Mouse (Mus musculus) liver, embryonic 11.5 days (tissue): Measurements from ENCODE around the gene Eno1. TPM values are rescaled to one million over a fixed set of nuclear protein-coding genes. Genes with fewer than 3 reads are reported as not detected.

Experiments used
- ATAC-seq: fragments of 200-750 bp; cut with Nextera tagmentation; replicated peaks from 2 replicates; pipeline ENCODE4 v1.8.0; 2017; ENCODE audit warnings: moderate number of reproducible peaks, mild to moderate bottlenecking, moderate TSS enrichment, moderate library complexity; ENCODE audit not compliant: low FRiP score
- DNase-seq: peaks from one replicate; pipeline ENCODE4 v3.0.0-alpha.2; 2017; ENCODE audit warnings: low spot score
- H3K27ac ChIP-seq: fragments of 300-500 bp; sonication (generic); 2 replicates; pipeline ENCODE4 v1.5.1; 2014; ENCODE audit warnings: mild to moderate bottlenecking, low read depth, low read length, control low read depth
- H3K27me3 ChIP-seq: fragments of 300-500 bp; sonication (generic); replicated peaks from 2 replicates; pipeline ENCODE4 v1.6.1; 2014; ENCODE audit warnings: low read length, mixed read lengths; ENCODE audit not compliant: control insufficient read depth, insufficient read depth
- H3K36me3 ChIP-seq: fragments of 300-500 bp; sonication (generic); 2 replicates; pipeline ENCODE4 v1.6.1; 2014; ENCODE audit warnings: mild to moderate bottlenecking, low read length, moderate library complexity, mixed read lengths; ENCODE audit not compliant: control insufficient read depth, insufficient read depth
- H3K4me1 ChIP-seq: fragments of 300-500 bp; sonication (generic); replicated peaks from 2 replicates; pipeline ENCODE4 v1.6.1; 2014; ENCODE audit warnings: low read length, mixed read lengths; ENCODE audit not compliant: control insufficient read depth, insufficient read depth
- H3K4me2 ChIP-seq: fragments of 300-500 bp; sonication (generic); 2 replicates; pipeline ENCODE4 v1.6.1; 2014; ENCODE audit warnings: mild to moderate bottlenecking, control low read depth, moderate library complexity
- H3K4me3 ChIP-seq: fragments of 300-500 bp; sonication (generic); 2 replicates; pipeline ENCODE4 v1.5.1; 2014; ENCODE audit warnings: low read depth, low read length, control low read depth
- H3K9ac ChIP-seq: fragments of 300-500 bp; sonication (generic); 2 replicates; pipeline ENCODE4 v1.6.1; 2014; ENCODE audit warnings: low read depth, low read length, control low read depth
- H3K9me3 ChIP-seq: fragments of 300-500 bp; sonication (generic); 2 replicates; pipeline ENCODE4 v1.6.1; 2016; ENCODE audit warnings: low read length, inconsistent platforms, mixed read lengths; ENCODE audit not compliant: control insufficient read depth
- WGBS: fragments of 180-500 bp; shearing (Covaris S2); extraction: QIAGEN DNeasy Blood & Tissue Kit; methylation state at CpG from one replicate; pipeline ENCODE4 v1.1.7; 2014; 5-methylcytosine and 5-hydroxymethylcytosine counted together
- polyA plus RNA-seq: library from polyadenylated mRNA; unstranded; fragments of >200 nt; fragmentation: Nextera tagmentation; extraction: Ambion mirVana; gene quantifications from 2 replicates; pipeline ENCODE4 v1.2.1, GENCODE M21; 2014

Eno1 gene
- polyA plus RNA-seq, 1 experiment from 2014 or later = 2,392 TPM

GRCm38 (mm10) chr4:150260111-150260510 is 23.6 kb downstream of the Eno1 start:
- 71% methylated on average over 7 of the region's 7 CpGs for WGBS
- ATAC-seq = no peak
- Histone ChIP-seq H3K4me3 (no peak overlapping the region), H3K4me1 (peaks cover 3% of the 10 kb centered on the region; the same call in 1 of the 2 replicates), H3K9ac (no peak overlapping the region), H3K36me3 (no peaks in the 10 kb centered on the region), H3K9me3 (no peaks in the 10 kb centered on the region), H3K27me3 (no peaks in the 10 kb centered on the region), H3K4me2 (no peak overlapping the region), H3K27ac (no peak overlapping the region)
- no peak for DNase-seq

DNA sequence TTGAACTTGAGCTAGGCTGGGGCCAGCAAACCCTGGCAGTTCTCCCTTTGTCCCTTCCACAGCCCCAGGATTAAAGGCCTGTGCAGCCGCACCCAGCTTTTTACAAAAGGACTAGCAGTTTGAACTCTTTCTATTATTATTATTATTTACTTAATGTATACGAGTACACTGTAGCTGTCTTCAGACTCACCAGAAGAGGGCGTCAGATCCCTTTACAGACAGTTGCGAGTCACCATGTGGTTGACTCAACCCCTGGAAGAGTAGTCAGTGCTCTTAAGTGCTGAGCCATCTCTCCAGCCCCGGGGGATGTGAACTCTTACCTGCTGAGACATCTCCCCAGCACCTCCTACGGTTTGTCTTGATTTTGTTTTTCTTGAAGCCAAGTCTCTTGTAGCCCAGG is 24.2 kb downstream of the Eno1 start:
- no peaks in the 10 kb centered on the region for H3K27me3 ChIP-seq

DNA sequence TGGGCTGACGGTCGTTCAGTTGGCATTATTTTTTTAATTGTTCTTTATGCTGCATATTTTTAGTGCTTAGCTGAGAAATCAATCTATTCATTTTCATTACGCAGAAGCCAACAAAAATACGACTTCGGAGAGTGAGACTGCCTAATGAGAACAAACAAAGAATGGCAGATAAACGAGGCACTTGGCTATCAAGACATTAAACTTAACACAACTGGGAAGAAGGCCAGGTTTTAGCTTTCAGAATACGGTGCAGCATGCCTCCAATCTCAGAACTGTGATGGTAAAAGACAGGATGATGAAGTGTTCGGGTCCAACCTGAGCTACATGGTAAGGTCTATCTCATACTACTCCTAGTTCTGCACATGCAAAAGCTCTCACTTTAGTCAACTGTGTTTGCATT is 25.8 kb downstream of the Eno1 start:
- Histone ChIP-seq H3K27ac (no peak overlapping the region), H3K27me3 (no peaks in the 10 kb centered on the region), H3K9me3 (no peaks in the 10 kb centered on the region), H3K9ac (no peak overlapping the region), H3K4me3 (no peak overlapping the region), H3K4me1 (peaks cover 3% of the 10 kb centered on the region; the same call in 1 of the 2 replicates), H3K4me2 (no peak overlapping the region), H3K36me3 (no peaks in the 10 kb centered on the region)
- ATAC-seq (no peak), DNase-seq (no peak)
- WGBS = 85% methylated on average over 8 of the region's 8 CpGs

More for the DNA sequence above, 24.2 kb downstream of the Eno1 start:
- no peaks in the 10 kb centered on the region for H3K36me3 ChIP-seq
- H3K4me1 ChIP-seq = peaks cover 3% of the 10 kb centered on the region; the same call in 1 of the 2 replicates
- ATAC-seq = no peak
- no peak for DNase-seq
- no peak overlapping the region for H3K4me3 ChIP-seq
- no peak overlapping the region for H3K9ac ChIP-seq
- H3K4me2 ChIP-seq = no peak overlapping the region
- WGBS = 41% methylated on average over 6 of the region's 6 CpGs
- no peaks in the 10 kb centered on the region for H3K9me3 ChIP-seq
- H3K27ac ChIP-seq = no peak overlapping the region

GRCm38 (mm10) chr4:150264903-150265302 is 28.4 kb downstream of the Eno1 start:
- Histone ChIP-seq H3K9ac (no peak overlapping the region), H3K4me1 (peaks cover 9% of the 10 kb centered on the region), H3K36me3 (no peaks in the 10 kb centered on the region), H3K27ac (no peak overlapping the region), H3K4me3 (no peak overlapping the region), H3K9me3 (no peaks in the 10 kb centered on the region), H3K4me2 (no peak overlapping the region), H3K27me3 (no peaks in the 10 kb centered on the region)
- no peak for ATAC-seq
- DNase-seq = no peak
- WGBS = 52% methylated on average over 7 of the region's 7 CpGs

- H3K36me3 ChIP-seq = no peaks in the 10 kb centered on the region
- no peaks in the 10 kb centered on the region for H3K27me3 ChIP-seq
- ATAC-seq = peak; percentile 59; the same call in 1 of the 2 replicates
- H3K9ac ChIP-seq = no peak overlapping the region
- no peak overlapping the region for H3K27ac ChIP-seq
- H3K4me3 ChIP-seq = no peak overlapping the region
- 50% methylated on average over 5 of the region's 5 CpGs for WGBS
- DNase-seq = no peak
- peaks cover 10% of the 10 kb centered on the region for H3K4me1 ChIP-seq
- H3K4me2 ChIP-seq = no peak overlapping the region
- H3K9me3 ChIP-seq = no peaks in the 10 kb centered on the region
Measured at GRCm38 (mm10) chr4:150265471-150265870, 28.9 kb downstream of the Eno1 start.

DNA sequence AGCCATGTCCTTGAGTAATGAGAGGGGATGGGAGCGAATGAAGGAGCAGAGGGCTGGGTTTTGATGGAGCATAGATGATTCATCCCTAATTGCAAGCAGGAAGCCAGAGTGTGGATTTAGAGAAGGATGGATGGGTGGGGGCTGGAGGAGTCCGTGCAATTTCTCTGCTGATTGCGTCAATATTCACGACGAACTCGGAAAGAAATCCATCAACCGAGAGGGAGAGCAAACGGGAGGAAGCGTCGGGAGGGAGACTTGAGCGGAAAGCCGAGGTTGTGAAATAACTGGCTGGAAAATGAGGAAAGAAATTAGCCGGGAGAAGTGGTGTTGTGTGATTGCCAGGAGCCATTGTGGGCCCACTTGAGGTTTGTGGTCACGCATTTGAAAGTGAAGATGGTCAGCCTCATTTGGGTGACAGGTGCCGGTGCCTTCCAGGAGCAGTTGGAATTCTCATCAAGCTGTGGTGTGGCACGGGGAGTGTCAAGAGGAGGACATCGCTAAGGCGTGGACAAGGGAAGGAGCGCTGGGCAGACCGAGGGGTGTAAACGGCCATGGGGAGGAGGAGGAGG is 30.2 kb downstream of the Eno1 start:
- ATAC-seq = no peak

GRCm38 (mm10) chr4:150268674-150269653 is 32.4 kb downstream of the Eno1 start:
- no peak overlapping the region for H3K4me3 ChIP-seq
- H3K27me3 ChIP-seq = no peaks in the 10 kb centered on the region
- H3K9me3 ChIP-seq = no peaks in the 10 kb centered on the region
- ATAC-seq (no peak), DNase-seq (no peak)
- no peak overlapping the region for H3K9ac ChIP-seq
- no peaks in the 10 kb centered on the region for H3K36me3 ChIP-seq
- no peak overlapping the region for H3K4me2 ChIP-seq
- no peak overlapping the region for H3K27ac ChIP-seq
- peaks cover 22% of the 10 kb centered on the region for H3K4me1 ChIP-seq
- 75% methylated on average over 33 of the region's 33 CpGs for WGBS

More for the DNA sequence above, 30.2 kb downstream of the Eno1 start:
- H3K4me1 ChIP-seq = peaks cover 10% of the 10 kb centered on the region
- no peak overlapping the region for H3K27ac ChIP-seq
- WGBS = 63% methylated on average over 21 of the region's 21 CpGs
- no peak overlapping the region for H3K9ac ChIP-seq
- no peak overlapping the region for H3K4me2 ChIP-seq
- no peaks in the 10 kb centered on the region for H3K36me3 ChIP-seq
- H3K27me3 ChIP-seq = no peaks in the 10 kb centered on the region
- H3K4me3 ChIP-seq = no peak overlapping the region
- no peaks in the 10 kb centered on the region for H3K9me3 ChIP-seq
- DNase-seq = no peak

- DNase-seq (no peak), ATAC-seq (no peak)
- Histone ChIP-seq H3K27me3 (no peaks in the 10 kb centered on the region), H3K4me2 (peak overlapping the region; percentile 38; the same call in 1 of the 2 replicates), H3K27ac (peak overlapping the region; percentile 34; the same call in 1 of the 2 replicates), H3K9me3 (no peaks in the 10 kb centered on the region), H3K36me3 (no peaks in the 10 kb centered on the region), H3K9ac (0 out of 2 replicates have a peak overlapping the region, but pooled peaks have one; percentile 25), H3K4me1 (peaks cover 22% of the 10 kb centered on the region), H3K4me3 (no peak overlapping the region)
- WGBS = 15% methylated on average over 6 of the region's 7 CpGs
Measured at GRCm38 (mm10) chr4:150269679-150270078, 33.2 kb downstream of the Eno1 start.
